In genomic region chr1:156345633-156346032, GRCm38 (mm10) we compare ENCODE assay signal across 21 mouse cellular contexts. TPM values are rescaled to one million over a fixed set of nuclear protein-coding genes. Genes with fewer than 3 reads are reported as not detected.
"Had no signal": no experiment of that assay in that cellular context is flagged by ENCODE, and none has a peak within 500 bp of the region (broad histone marks: within the 10 kb centered on the region; RNA-seq: fewer than 3 reads in every experiment).

No protein-coding gene starts in this region.

- H3K9me3 ChIP-seq: neural tube, embryonic 12.5 days; neural tube, embryonic 13.5 days; neural tube, embryonic 15.5 days; stomach, embryonic 15.5 days had no signal

- H3K27ac ChIP-seq: neural tube, embryonic 12.5 days; neural tube, embryonic 13.5 days; neural tube, embryonic 15.5 days; stomach, embryonic 15.5 days; stomach, postnatal 0 days had no signal

- H3K9ac ChIP-seq: neural tube, embryonic 12.5 days; neural tube, embryonic 13.5 days; neural tube, embryonic 15.5 days; stomach, embryonic 15.5 days had no signal

- H3K36me3 ChIP-seq: neural tube, embryonic 12.5 days; neural tube, embryonic 13.5 days; neural tube, embryonic 15.5 days; stomach, embryonic 15.5 days had no signal

- DNase-seq: retina, postnatal 1 day; right cerebral cortex, adult 18-20 months; right cerebral cortex, postnatal 14 days; right cerebral cortex, postnatal 25 days; right cerebral cortex, postnatal 4 days; spleen, adult 18-20 months; thymus, adult 18-20 months; thymus, adult 2 months; thymus, postnatal 14 days; thymus, postnatal 25 days; thymus, postnatal 36 days; thymus, postnatal 4 days had no signal

- H3K27me3 ChIP-seq: neural tube, embryonic 12.5 days; neural tube, embryonic 13.5 days; neural tube, embryonic 15.5 days; stomach, embryonic 15.5 days had no signal

- H3K4me2 ChIP-seq: neural tube, embryonic 12.5 days; neural tube, embryonic 13.5 days; neural tube, embryonic 15.5 days; stomach, embryonic 15.5 days had no signal

- H3K4me1 ChIP-seq: neural tube, embryonic 12.5 days; neural tube, embryonic 13.5 days; neural tube, embryonic 15.5 days; stomach, embryonic 15.5 days had no signal

- H3K4me3 ChIP-seq: neural tube, embryonic 12.5 days; neural tube, embryonic 13.5 days; neural tube, embryonic 15.5 days; stomach, embryonic 15.5 days had no signal

RNA-seq across cellular contexts. Expression of gene Nphs2, which starts 35.1 kb away (rescaled TPM):
- polyA plus RNA-seq: neural tube, embryonic 12.5 days; small intestine, adult 2 months; spleen, adult 2 months; stomach, embryonic 14.5 days; stomach, embryonic 16.5 days; stomach, postnatal 0 days had no signal

RNA-seq across cellular contexts. Expression of gene Tdrd5, which starts 42.2 kb away (rescaled TPM):
- polyA plus RNA-seq: small intestine, adult 2 months; spleen, adult 2 months had no signal
